Mouse (Mus musculus) megakaryocyte, embryonic 14.5 days (primary cell): Measurements from ENCODE around the gene Tmem163. TPM values are rescaled to one million over a fixed set of nuclear protein-coding genes. Genes with fewer than 3 reads are reported as not detected.

ENCODE experiments used
- H3K27me3 ChIP-seq: replicated peaks from 2 replicates; pipeline ENCODE3; 2012; ENCODE audit warnings: inconsistent platforms
- H3K36me3 ChIP-seq: replicated peaks from 2 replicates; pipeline ENCODE3; 2012; ENCODE audit warnings: low read length, inconsistent platforms, mixed read lengths
- H3K4me1 ChIP-seq: 2 replicates; pipeline ENCODE4 v1.6.1; 2012; ENCODE audit warnings: inconsistent platforms
- H3K4me3 ChIP-seq: replicated peaks from 2 replicates; pipeline ENCODE3; 2012; ENCODE audit warnings: moderate library complexity, mild to moderate bottlenecking, inconsistent platforms
- H3K9me3 ChIP-seq: 2 replicates; pipeline ENCODE4 v1.6.1; 2012; ENCODE audit warnings: inconsistent platforms
- FLI1 ChIP-seq: IDR thresholded peaks from 2 replicates; pipeline ENCODE4 v1.6.1; 2012; ENCODE audit warnings: low read length, inconsistent platforms, mixed read lengths
- GATA1 ChIP-seq: IDR thresholded peaks from 3 replicates; pipeline ENCODE4 v1.6.1; 2012; ENCODE audit warnings: mixed read lengths, low read length, inconsistent platforms, borderline replicate concordance
- polyA plus RNA-seq: library from polyadenylated mRNA; stranded (reverse); fragments of >175 nt; gene quantifications from 2 replicates; pipeline ENCODE4 v1.2.3, GENCODE M21; 2012; ENCODE audit warnings: low replicate concordance; ENCODE audit not compliant: insufficient read depth

The Tmem163 gene
- polyA plus RNA-seq, 1 experiment, result 41.1 TPM

- no peaks in the 10 kb centered on the region for H3K27me3 ChIP-seq
- H3K9me3 ChIP-seq, result peaks cover 6% of the 10 kb centered on the region; the same call in 1 of the 2 replicates
- no peak overlapping the region for H3K4me3 ChIP-seq
- peaks cover 17% of the 10 kb centered on the region for H3K4me1 ChIP-seq
- H3K36me3 ChIP-seq, result peaks cover 78% of the 10 kb centered on the region
- TF ChIP-seq FLI1 (no peak), GATA1 (no peak)
Measured at GRCm38 (mm10) chr1:127536448-127536847, 142.9 kb downstream of the Tmem163 start.

GRCm38 (mm10) chr1:127531723-127532122 is 147.6 kb downstream of the Tmem163 start:
- no peak overlapping the region for H3K4me3 ChIP-seq
- peaks cover 64% of the 10 kb centered on the region for H3K36me3 ChIP-seq
- no peaks in the 10 kb centered on the region for H3K27me3 ChIP-seq
- TF ChIP-seq GATA1 (no peak), FLI1 (no peak)
- no peaks in the 10 kb centered on the region for H3K9me3 ChIP-seq
- H3K4me1 ChIP-seq, result peaks cover 35% of the 10 kb centered on the region

DNA sequence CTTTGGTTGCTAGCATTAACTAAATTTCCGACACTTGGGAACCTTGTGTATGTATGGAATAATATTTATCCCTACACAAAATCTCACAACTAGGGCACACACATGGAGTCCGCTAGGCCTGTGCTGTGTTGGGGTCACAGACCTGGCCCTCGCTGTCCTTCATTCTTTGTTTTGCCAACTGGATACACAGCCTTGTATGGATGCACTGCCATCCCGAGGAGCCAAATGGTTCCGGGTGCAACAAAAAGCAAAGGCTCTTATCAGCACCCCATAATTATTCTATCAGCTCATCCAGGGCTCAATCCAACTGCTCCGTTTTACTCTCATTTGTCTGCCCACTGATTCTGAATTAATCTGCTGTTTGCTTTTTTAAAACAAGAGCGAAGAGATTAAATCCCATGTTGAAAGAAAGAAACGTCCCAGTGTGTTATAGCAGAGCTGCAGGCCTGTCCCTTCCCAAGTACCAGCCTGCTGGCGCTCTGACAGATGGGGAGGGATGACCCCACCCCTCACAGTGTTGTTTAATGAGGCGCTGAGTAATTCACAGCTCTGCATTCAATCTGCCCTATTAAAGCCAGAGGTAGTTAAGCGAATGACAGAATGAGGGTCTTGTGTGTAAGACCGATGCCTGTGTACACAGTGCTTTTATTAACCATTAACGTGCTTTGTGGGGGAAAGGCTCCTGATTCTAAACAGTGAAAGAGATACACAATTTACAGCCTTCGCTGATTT is 148.3 kb downstream of the Tmem163 start:
- H3K27me3 ChIP-seq, result no peaks in the 10 kb centered on the region
- H3K9me3 ChIP-seq, result no peaks in the 10 kb centered on the region
- no peak overlapping the region for H3K4me3 ChIP-seq
- no peak for TF ChIP-seq FLI1
- no peak for TF ChIP-seq GATA1
- H3K4me1 ChIP-seq, result peaks cover 32% of the 10 kb centered on the region
- H3K36me3 ChIP-seq, result peaks cover 59% of the 10 kb centered on the region

GRCm38 (mm10) chr1:127523364-127523763 is 156.0 kb downstream of the Tmem163 start:
- TF ChIP-seq FLI1, result no peak
- no peak for TF ChIP-seq GATA1
- peaks cover 44% of the 10 kb centered on the region for H3K36me3 ChIP-seq
- peaks cover 7% of the 10 kb centered on the region for H3K9me3 ChIP-seq
- H3K4me3 ChIP-seq, result no peak overlapping the region
- no peaks in the 10 kb centered on the region for H3K27me3 ChIP-seq
- H3K4me1 ChIP-seq, result peaks cover 17% of the 10 kb centered on the region

- peaks cover 74% of the 10 kb centered on the region for H3K36me3 ChIP-seq
- H3K4me3 ChIP-seq, result peak overlapping the region; percentile 76
- no peak for TF ChIP-seq GATA1
- TF ChIP-seq FLI1, result no peak
- peaks cover 33% of the 10 kb centered on the region for H3K4me1 ChIP-seq
- peaks cover 33% of the 10 kb centered on the region for H3K9me3 ChIP-seq
- no peaks in the 10 kb centered on the region for H3K27me3 ChIP-seq
Measured at GRCm38 (mm10) chr1:127514888-127515287, 164.5 kb downstream of the Tmem163 start.

DNA sequence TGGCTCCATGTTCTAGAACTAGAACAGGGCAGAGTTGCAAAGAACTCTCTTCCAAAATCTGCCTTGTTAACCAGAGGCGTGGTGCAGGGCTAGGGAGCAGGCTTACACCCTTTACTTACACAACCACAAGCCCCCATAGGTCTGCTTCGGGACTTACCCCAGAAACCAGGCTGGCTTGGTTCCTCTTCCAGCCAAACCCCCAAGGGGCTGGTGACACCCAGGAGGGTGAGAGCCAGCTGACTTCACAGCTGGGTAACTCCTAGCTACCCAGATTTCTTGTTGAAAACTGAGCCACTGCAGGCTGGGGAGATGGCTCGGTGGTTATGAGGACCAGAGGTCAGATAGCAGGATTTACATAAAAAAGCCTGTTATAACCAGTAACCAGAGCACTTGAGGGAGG is 164.9 kb downstream of the Tmem163 start:
- H3K9me3 ChIP-seq, result peaks cover 31% of the 10 kb centered on the region
- no peaks in the 10 kb centered on the region for H3K27me3 ChIP-seq
- H3K36me3 ChIP-seq, result peaks cover 74% of the 10 kb centered on the region
- peaks cover 33% of the 10 kb centered on the region for H3K4me1 ChIP-seq
- TF ChIP-seq FLI1 (no peak), GATA1 (no peak)
- no peak overlapping the region for H3K4me3 ChIP-seq

DNA sequence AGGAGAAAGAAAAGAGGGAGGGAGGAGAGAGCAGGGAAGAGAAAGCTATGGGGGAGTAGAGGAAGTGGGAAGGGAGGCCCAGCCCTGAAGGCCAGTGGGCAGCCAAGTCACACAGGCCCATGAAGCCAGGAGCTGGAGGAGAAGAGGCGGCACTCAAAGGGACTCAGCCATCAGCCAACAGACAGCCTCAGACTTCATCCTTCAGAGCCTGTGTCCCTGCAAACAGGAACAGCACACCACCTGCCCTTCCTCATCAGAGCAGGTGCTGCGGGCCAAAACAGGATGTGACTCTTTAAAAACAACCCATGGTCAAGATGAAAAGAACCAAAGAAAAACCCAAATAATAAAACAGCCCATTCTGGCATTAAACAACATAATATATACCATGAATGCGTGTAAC is 165.7 kb downstream of the Tmem163 start:
- H3K27me3 ChIP-seq, result no peaks in the 10 kb centered on the region
- H3K9me3 ChIP-seq, result peaks cover 26% of the 10 kb centered on the region
- H3K4me1 ChIP-seq, result peaks cover 37% of the 10 kb centered on the region
- peak overlapping the region; percentile 19 for H3K4me3 ChIP-seq
- peaks cover 72% of the 10 kb centered on the region for H3K36me3 ChIP-seq
- TF ChIP-seq FLI1 (no peak), GATA1 (no peak)

GRCm38 (mm10) chr1:127513140-127513539 is 166.2 kb downstream of the Tmem163 start:
- Histone ChIP-seq H3K4me1 (peaks cover 40% of the 10 kb centered on the region), H3K4me3 (no peak overlapping the region), H3K27me3 (no peaks in the 10 kb centered on the region), H3K36me3 (peaks cover 70% of the 10 kb centered on the region), H3K9me3 (peaks cover 26% of the 10 kb centered on the region)
- TF ChIP-seq GATA1 (no peak), FLI1 (no peak)

- TF ChIP-seq GATA1 (no peak), FLI1 (no peak)
- H3K4me1 ChIP-seq, result peaks cover 44% of the 10 kb centered on the region
Measured at GRCm38 (mm10) chr1:127512709-127513108, 166.6 kb downstream of the Tmem163 start.

DNA sequence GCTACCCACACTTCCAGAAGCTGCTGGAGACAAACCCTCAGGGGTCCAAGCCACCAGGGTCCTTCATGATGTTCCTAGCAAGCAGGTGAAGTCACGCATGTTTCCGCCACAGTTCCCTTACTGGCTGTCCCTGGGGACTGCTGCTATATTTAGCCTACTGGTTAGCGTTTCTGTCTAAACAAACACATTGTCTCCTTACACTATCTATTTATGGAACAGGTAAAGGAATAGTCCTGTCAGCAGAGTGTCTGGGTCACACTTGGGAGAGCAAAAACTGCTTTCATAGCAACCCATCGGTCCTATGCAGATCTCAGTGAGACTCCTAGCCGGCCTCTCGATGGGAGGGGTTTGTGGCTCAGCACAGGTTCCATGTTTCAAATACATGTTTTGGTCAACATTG is 168.0 kb downstream of the Tmem163 start:
- H3K4me1 ChIP-seq, result peaks cover 57% of the 10 kb centered on the region
- H3K9me3 ChIP-seq, result peaks cover 16% of the 10 kb centered on the region
- no peaks in the 10 kb centered on the region for H3K27me3 ChIP-seq
- H3K36me3 ChIP-seq, result peaks cover 58% of the 10 kb centered on the region
- TF ChIP-seq GATA1 (no peak), FLI1 (no peak)
- no peak overlapping the region for H3K4me3 ChIP-seq

More at GRCm38 (mm10) chr1:127512709-127513108, 166.6 kb downstream of the Tmem163 start:
- Histone ChIP-seq H3K36me3 (peaks cover 67% of the 10 kb centered on the region), H3K9me3 (peaks cover 26% of the 10 kb centered on the region), H3K4me3 (no peak overlapping the region), H3K27me3 (no peaks in the 10 kb centered on the region)
